Mouse (Mus musculus): Measurements from ENCODE around the gene Galnt7.

The Galnt7 gene

DNA sequence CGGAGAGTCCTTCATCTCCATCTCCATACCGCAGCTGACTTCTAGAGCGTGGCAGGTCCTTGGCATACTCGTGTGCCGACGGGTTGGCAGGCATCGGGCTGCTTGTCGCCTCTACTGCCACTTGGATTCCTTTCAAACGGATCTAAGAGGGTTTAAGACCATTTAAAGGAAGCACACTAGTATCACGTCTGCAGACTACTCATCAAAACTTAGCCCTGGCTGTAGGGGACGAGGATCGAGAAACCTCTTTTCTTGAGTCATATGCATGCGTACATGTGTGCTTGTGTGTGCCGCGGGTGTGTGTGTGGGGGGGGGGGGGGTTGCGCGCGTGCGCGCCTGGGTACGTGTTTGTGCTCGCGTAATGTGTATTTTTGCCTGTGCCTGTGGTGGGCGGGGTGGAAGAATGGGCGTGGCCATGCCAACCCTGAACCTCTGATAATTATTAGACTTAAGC is 164.5 kb downstream of the Galnt7 start:
- DNase-seq: peak; percentile 78

DNA sequence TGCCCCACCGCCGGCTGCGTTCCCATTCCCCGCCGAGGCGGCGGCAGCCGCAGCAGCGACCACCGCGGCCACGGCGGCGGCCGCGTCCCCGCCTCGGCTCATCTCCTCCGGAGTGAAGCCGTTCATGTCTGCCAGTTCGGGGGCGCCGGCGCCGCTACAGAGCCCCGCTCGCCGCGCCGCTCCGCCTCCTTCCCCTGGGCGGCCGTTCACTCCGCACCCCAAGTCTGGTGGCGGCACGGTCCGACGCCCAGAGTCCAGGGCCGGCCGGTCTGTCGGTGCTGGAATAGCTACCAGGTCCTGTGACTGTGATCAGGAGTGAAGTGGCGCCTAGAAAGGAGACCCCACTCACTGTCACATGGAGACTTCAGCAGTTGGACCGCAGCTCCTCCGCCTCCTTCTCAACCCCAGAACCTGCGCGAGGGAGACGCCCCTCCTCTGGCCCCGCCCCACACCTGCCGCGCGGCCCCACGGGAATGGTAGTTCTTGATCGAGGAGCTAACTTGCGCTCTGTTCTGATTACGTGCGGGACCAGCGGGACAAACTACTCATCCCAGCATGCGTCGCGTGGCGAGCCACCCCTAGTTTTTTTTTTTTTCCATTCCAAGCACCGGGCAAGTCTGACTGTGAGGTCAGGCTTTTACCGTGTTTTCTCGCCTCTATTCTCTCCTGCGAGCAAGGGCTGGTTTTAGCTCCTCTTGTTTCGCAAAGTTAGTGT is 165.2 kb downstream of the Galnt7 start, which contains the start of gene Sap30:
Sap30 (minus strand) TSS at position 420 of the 715 bp plus-strand sequence.
- peak; percentile 98 for DNase-seq

DNA sequence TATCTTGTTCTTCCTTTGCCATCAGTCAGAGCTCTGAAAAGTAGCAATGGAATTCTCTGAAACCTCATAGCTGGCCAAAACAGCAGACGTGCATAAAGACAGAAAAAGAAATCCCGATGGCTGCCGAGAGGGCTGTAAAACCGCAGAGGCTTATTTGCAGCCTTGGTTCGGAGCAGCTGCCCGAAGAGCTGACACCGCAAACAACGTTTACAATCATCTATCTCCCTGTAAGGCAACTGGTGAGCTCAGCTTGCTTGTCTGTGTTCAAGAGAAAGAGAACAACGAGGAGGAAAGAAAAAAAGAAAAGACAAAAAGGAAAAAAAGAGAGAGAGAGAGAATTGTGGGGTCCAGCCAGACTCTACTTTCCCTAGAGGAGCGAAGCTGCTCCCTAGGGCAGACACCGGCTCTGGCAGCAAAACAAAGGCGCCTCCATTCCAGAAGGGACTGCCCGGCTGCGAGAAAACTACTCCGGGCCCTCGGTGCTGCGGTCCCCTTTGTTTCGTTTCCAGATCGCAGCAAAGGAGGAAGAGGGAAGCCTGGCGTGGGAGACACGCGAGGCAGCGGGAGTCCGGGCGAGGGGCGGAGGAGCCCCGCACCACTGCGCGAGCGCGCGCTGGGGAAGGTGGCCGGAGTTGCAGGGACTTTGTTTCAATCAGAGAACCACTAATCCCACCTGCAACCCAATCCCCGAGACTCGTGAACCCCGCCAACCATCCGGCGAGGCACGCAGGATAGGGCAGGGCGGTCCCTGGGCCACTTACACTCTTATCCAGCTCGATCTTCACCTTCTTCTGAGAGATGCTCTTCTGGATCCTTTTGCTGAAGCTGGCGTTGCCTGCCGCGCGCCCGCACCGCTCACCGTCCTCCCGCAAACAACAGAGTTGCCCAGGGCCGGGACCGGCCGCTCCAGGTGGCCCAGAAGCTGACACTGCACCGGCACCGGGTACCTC is 166.1 kb downstream of the Galnt7 start:
- DNase-seq: peak; percentile 52

DNA sequence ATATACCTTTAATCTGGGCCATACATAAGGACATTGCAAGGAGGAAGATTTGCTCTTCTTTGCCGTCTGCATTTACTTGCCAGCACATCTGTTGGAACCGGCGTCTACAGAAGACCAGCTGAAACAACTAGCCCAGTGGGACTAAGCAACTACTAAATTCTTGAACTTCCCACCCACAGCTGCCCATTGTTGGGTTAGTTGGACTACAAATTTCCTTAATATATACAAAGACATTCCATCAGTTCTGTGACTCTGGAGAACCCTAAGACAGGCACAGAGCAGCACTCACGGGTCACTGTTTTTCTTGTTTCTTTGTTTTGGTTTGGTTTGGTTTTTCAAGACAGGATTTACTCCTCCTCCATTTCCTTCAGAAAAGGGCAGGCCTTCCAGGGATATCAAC is 172.2 kb downstream of the Galnt7 start:
- no peak for DNase-seq

DNA sequence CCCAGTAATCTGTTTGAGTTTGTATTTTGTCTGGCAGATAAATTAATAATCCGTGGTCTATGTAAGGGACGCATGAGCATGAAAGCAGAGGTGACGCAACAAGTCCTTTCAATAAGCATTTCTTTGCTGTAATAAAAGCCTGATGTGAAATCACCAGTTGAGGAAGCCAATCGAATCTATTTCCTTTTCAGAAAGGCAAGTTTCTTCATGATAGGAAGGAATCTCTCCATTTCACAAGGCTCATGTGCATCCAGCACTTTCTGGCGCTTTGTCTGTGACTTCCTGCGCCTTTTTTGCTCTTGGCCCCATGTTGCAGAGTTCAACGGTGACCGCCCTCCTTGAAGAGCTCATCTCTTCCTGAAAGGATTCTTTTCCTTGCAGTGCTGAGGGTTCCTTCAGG is 173.1 kb downstream of the Galnt7 start:
- no peak for DNase-seq

DNA sequence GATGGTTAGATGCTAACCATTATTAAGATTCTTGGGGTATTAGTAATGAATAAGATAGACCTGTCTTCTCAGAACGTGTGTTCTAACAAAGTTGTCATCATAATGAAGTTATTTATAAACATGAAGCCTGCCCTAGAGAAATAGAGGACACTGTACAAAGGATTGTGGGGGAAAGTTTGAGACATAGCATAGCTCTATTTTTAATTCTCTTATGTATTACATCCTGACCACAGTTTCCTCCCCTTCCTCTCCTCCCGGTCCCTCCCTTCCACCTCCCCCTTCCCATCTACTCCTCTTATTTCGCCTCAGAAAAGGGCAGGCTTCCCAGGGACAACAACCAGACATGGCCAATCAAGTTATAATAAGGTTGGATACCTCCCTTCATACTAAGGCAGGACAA is 174.4 kb downstream of the Galnt7 start:
- no peak for DNase-seq
